Mouse (Mus musculus) ovary, postnatal 36 days (tissue): ENCODE measurements at regions not wholly inside any gene's neighbourhood (a gene's known extent, or its start where the extent isn't known, plus 50 kb on each side); places are given as distances from the start of the nearest gene placed in this dataset.

Experiments
- DNase-seq: peaks from one replicate; pipeline ENCODE4 v3.0.0; 2022; ENCODE audit warnings: low spot score, mixed read lengths

DNA sequence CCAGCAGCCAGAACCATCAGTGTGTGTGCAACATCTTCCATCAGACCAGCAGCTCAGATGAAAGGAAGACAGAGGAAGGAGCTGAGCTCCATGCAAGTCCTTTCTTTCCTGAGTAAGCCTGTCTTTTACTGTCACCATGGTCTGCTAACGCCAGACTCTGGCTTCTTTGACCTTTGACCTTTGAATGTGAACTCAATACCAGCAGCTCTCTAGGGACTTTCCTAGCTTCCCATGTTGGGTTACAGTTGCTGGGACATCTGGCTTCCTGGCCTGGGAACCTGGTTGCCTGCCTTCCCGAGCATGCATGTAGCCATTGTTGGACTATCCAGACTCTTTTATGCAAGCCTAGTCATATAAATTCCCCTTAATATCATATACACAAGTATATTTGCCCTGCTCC, 492.3 kb downstream of the Tmem132b start:
- DNase-seq: no peak

DNA sequence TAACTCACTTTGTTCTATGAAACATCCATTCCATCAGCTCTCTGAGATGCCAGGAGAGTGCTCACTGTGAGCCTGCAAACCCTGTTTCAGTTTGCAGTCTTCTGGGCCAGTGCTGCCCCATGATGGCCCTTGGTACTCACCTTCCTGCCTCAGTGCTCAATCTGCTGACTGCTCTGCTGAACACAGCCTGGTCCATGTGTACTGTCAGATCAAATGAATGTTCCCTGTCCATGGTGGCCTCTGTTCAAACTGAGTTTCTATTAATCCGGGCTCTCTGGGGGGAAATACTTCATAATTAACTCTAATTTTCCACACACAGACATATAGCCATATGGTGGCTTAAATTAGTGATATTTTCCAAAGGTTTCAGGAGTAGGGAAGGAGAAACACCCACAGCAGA, 503.3 kb downstream of the Tmem132b start:
- no peak for DNase-seq

DNA sequence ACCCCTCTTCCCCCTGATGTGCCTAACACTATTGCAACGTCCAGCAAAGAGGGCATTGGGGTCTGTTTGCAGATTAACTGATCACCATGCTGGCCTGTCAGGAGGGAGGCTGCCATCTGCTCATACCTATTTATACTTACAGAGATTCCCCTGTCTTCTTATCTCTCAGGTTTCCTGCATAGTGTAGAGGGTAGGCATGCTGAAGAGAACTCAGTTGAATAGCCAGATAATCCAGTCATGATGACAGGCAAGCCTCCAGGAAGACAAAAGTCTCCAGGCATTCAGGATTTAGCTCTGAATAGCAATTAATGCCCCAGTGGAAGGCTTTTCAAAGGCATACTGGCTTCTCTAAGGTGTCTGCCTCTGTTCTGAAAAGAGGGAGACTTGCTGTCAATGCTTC, 505.1 kb downstream of the Tmem132b start:
- DNase-seq: no peak

DNA sequence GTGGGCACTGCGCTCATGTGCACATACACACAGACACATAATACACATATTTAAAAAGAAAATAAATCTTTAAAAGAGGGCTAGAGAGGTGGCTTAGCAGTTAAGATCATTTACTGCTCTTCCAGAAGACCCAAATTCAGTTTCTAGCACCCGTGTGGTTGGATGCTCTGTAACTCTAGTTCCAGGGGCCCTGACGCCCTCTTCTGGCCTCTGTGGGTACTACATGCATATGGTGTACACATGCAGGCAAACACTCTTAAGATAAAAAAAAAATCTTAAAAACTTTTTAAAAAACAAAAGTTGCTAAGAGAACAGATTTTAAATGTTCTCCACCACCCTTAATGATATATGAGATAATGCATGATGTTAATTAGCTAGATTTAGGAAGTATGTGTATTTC, 514.2 kb downstream of the Tmem132b start:
- DNase-seq: no peak

DNA sequence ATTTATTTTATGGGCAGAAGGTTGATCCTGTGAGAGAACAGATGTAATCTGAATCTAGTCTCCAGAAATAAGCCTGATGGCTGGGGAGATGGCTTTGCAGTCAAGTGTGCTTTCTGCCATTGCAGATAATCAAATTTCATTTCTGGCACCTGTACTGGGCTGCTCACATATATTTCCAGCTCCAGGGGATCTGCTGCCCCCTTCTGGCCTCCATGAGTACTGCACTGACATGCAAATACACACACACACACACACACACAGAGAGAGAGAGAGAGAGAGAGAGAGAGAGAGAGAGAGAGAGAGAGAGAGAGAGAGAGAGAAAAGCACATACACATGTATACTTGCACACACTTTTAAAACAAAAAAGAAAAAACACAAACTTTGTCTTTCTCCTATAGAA, 532.1 kb downstream of the Tmem132b start:
- DNase-seq: no peak

DNA sequence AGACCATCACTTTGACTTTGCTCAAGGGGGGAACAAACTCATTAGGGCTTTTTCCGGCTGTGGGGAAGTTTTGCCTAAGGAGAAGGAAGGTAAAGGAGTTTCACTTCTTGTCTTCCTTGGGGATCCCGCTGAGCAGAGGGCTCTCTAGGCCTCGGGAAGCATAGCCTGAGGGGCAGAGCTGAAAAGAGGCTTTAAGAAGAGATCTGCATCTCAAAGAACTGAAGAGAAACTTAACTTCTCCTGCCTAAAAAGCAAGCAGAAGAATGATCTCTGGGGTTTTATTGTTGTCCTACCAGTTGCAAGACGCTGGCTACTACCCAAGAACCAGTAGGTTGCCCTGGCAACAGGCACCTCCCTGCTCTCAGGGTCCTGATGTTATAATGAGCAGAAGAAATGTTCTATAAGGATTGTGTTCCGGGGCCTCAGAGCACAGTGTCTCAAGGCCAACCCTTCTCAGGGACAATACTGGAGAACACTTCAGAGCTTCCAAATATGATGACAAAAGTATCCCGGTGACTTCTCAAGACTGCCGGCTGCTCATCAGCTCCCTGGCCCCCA, 547.8 kb downstream of the Tmem132b start:
- no peak for DNase-seq

DNA sequence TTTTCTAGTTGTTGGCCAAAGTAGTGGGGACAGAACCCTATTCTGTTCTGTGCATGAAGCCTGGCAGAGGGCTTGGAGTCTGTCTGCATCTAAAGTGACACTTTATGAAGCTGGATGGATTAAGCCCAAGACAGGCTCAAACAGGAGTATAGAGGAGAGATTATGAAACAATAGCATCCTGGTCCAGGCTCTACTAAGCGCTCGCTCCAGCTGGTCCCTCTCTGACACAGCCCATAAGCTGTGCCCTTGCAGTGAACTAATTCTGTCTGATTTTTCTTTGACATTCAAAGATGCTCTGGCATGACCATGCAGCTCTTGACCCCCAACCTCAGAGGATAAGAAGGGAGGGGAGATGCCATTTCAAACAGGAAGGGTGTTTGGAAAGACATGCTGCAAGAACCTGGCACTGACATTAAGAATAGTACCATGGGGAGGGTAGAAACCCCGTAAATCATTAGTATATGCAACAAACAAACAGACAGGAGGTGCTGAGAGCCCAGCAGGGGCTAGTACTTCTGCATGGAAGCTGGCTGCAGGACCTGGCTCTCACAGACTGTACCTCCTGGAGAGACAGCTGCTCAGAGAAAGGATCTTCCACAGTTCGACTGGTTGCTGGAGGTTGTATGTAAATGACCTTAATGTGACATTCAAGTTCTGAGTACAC, 556.8 kb downstream of the Tmem132b start:
- no peak for DNase-seq

DNA sequence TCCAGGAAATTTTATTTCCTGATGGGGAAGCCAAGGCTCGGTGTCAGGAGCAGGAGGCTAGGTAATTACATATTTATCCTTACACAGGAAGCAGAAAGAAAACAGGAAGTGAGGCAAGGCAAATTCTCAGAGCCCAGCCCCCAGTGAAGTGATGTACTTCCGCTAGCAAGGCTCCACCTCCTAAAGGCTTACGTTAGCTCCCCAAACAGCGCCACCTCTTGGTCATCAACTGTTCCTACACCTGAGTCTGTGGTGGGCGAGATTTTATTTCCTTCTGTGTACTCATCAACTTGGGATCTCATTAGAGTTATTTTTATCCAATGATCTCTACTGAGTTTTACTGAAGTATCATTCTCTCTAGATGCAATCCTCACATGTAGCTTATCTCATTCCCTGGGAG, 561.6 kb downstream of the Tmem132b start:
- DNase-seq: no peak

DNA sequence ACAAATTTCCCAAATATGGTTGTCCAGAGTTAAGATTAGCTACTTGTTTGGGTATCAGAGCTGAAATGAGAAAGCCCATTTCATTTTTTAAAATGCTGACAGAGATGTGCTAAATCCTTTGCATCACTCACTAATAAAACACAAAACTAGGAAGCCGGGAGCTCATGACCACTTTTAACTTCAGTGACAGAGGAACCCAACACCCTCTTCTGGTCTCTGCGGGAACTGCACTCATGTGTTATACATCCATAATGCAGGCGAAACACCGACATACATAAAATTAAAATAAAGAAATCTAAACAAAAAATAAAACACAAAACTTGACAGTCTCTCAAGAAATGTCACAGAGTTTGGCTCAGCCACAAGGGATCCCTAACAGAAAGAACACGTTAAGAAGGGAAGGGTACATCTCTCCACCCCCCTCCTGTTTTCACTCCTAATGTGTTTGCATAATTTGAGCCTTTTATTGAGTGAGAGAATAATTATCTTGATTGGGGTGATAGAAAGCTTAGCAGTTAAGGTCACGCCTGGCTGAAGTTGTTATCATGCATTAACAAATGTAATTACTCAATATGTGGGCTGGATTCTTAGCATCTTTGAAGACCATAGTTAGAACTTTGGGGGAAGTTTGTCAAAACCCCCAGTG, 565.2 kb downstream of the Tmem132b start:
- no peak for DNase-seq

DNA sequence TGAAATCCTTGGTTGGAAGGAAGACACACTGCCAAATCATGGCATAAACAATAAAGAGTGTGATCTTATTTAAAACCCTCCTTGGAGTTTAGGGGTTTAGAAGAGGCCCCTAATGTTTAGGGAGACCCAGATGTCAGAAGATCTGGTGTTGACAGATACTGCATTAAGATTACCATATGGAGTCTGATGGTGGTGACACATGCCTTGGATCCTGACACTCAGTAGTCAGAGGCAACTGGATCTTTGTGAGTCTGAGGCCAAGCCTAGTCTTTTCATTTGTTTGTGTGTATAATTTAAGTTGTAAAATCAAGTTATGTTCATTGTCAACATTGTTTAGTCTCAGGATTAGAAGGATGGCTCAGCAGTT, 565.7 kb downstream of the Tmem132b start:
- no peak for DNase-seq

DNA sequence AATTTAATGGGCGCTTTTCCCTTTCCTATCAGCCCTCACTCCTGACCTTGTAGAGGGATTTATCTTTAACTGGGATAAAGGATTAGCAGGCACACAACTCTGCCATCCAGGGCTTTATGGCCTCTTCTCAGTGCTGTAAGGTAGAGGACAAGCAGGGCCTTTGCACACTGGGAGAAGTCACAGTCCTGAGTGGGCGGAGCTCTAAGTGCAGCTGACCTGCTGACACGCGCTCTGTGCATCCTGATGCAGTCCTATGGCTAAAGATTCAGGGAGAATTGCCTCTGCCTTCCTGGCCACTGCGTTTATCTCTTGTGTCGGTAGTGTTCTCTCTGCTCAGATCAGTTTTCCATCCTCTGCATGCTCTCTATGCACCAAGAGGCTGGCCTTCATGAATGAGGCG, 566.9 kb downstream of the Tmem132b start:
- no peak for DNase-seq

DNA sequence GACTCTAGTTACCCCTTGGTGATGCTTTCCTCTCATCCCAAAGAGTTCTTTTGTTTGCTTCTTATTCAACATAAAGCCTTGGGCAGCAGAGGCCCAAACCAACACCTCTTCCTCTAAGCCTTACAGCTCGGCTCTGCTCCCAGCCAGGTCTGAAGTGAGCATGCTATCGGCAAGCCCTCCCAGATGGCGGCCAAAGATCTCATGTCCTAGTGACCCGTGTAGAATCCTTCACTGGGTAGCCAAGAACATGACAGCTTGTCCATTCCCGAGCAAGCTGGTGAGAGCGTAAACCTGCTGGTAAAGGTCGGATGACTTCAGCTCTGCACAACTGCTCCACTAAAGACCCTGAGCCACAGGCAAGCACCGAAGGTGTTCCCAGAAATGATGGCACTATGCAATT, 568.4 kb downstream of the Tmem132b start:
- no peak for DNase-seq

DNA sequence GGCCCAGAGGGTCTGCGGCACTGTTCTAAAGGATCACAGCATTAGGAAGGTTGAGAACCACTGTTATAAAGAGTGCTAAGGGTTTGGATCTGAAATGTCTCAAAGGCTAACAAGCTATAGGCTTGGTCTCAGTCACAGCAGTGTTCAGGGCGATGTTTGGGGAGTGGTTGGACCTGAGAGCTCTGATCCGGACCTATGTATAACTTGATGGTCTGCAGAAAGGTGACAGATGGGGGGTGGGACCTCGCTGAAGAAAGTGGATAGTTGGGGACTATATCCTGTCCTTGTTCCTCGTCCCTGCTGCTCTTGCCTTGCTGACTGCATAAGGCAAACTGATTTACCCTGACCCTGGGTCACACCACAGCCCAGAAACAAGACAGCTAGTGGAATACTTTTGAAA, 572.9 kb downstream of the Tmem132b start:
- no peak for DNase-seq

DNA sequence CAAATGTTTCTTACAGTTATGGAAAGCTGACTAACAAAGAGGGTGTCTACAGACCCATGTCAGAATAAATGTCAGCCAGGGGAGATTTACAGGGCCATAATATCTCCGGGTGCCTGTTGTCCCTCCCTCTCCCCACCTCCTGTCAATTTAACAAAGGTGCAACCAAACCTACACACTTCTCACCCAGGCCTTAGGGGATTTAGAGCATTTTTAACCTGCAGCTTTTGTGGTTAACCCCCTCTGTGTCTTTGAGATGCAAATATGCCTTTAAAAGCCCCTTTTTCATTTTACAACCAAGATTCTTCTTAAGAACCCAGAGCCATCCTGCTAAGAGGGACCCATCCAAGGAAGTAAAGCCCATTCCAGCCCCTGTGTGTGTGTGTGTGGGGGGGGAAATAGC, 573.3 kb downstream of the Tmem132b start:
- DNase-seq: no peak

DNA sequence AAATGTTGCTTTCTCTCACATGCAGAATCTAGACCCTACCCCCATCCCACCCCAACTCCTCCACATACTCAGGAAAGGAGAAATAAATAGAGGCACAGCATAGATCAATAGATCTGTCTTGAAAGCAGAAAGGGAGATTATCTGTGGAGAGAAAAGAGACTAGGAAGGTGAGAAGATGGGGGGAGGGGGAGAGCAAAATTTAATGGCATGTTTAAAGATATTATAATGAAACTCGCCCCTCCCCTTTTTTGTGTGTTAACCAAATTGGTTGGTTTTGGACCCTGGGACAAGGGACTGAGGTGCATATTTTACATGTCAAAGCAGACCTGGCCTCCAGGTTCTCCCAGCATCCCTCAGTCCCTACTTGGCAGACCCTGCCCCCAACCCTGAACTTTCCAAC, 573.9 kb downstream of the Tmem132b start:
- no peak for DNase-seq

DNA sequence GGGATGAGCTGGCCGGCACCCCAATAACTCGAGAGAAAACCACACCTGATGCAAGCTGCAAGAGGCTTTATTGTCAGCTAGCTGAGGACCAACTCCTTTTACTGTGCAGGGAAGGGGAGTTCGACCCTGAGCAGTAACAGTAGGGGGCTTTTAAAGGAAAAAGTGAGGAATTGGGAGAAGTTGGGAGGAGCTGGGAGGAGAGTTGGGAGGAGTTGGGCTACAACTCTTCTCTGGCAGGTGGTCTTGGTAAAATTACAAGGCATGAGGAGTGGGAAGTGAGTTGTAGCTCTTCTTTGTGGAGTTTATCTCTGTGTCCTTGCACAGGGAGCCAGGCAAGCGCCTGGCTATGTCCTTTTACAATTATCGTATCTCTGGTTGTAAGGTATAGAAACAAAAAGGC, 575.4 kb downstream of the Tmem132b start:
- no peak for DNase-seq

DNA sequence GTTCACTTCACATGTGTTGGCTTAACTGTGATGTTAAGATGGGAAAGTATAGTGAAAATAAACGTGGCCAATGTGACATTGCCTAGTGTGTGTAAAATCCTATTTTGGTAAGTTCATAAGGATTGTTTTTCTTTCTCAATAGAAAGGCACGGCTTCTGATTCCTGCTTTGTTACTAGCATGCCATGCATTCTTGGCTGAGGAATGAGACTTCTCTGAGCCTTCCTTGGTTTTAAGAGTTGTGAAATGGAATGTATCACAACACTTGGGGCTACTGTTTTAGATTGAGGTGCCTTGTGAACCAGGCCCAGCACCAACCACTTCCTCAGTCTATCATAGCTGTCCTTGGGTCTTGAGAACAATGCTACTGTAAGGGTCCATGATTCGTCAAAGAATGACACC, 577.3 kb downstream of the Tmem132b start:
- DNase-seq: no peak

DNA sequence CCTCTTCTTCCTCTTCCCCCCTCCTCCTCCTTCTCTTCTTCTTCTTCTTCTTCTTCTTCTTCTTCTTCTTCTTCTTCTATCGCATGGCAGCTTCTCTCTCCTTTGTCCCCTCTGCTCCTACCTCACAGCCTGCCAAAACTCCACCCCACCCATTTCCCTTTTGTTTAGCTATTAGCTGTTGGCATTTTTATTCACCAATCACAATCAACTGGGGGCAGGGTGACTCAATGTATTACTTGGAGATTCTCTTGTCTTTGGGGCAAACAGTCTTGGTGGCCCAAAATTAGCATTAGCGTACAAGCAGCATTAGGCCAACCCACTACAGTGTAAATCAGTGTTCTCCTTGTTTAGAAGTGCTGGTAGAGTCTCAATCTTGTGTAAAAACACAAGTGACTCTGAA, 585.7 kb downstream of the Tmem132b start:
- no peak for DNase-seq

DNA sequence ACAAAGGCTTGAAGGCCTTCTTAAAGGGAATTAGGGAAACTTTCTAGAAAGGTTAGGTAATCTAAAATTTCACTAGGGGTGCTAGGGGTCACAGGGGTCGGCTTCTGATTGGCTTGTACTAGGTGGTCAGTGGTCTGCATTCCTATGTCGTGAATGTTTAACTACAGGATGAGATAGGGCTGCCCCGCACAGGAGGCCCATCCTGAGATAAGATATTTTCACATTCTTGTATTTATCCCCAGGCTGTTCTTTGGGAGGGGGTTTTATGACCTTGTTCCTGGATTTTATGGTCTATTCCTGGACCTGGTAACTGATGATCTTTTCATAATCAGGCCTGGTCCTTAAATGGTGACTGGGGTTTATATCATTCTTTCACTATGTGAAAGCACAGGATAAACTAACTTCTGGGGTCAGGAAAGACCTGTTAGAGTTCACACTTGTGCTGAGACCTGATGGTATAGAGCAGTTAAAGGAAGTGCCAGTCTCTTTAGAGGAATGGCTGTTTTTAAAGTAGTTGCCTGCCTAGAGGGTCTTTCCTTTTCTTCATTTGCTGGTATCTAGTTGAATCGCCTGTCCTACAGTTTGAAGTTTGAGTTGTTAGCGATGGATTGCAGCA, 586.4 kb downstream of the Tmem132b start:
- DNase-seq: no peak

DNA sequence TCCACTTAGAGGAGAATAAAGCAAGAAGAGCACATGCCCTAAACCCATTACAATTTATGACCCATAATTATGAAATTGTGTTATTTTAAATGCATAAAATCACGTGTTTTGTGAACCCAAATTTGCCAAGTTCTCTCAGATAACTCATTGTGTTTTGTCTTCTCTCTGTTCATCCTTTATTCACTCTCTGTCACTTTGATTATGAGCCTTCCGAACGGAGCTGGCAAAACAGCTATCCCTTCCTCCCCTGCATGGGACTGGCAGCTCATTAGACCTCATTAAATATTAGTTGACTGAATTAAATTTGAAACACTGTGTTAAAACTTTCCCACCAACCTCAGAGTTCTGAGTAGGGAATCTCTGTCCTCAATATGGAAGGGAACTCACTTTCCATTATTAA, 587.2 kb downstream of the Tmem132b start:
- DNase-seq: no peak

DNA sequence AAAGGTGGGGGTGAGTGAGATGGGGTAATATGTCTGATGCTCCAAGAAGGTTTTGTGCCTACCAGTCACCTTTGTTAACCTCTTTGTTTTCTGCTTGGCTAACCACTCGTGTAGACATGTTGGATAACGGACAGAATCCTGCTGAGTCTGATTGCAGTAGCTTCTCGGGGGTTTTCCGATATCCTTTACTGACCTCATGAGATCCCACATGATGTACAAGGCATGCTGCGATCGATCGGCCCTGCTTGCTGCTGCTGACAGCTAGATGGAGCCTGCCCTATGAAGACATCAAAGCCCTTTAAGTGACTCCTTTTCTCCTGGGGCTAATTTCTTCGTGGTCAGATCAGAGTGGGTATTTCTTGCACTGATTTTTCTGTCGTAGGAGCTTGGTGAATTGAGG, 591.6 kb downstream of the Tmem132b start:
- DNase-seq: no peak

DNA sequence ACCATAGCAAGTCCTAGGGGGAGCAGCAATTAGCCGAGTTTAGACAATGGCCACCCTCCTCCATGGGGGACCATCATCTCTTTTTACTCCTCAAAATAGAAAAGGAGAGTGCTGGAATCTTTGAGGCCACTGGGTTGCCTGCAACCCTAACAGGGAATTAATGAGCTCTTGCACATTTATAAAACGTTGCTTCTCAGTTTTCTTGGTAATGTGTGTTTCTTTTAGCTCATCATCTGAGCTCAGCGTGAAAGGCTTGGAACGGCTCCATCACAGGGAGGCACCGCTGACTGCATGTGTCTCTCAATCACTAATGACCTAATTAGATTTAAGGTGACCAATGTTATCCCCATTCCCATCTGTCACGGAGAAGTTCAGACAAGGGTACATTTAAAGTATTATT, 595.9 kb downstream of the Tmem132b start:
- DNase-seq: no peak

DNA sequence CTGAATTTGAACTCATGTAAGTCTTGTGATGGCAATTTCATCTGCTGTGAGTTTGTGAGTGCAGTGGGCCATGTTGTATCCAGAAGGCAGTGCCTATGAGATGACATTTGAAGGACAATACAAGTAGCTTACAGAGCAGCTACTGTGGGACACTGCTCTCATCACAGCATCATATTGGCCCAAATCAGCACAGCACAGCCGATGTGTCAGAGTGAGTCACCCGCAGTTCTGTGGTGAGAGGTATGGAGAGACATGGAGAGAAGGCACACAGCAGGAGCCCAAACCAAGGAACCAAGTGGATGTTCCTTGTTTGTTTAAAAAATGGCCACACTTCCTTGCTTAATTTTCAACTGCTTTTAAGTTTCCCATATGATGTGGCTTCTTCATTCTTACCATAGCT, 617.3 kb downstream of the Tmem132b start:
- no peak for DNase-seq
